ENCODE assay signal across 8 mouse cellular contexts in the genomic region with DNA sequence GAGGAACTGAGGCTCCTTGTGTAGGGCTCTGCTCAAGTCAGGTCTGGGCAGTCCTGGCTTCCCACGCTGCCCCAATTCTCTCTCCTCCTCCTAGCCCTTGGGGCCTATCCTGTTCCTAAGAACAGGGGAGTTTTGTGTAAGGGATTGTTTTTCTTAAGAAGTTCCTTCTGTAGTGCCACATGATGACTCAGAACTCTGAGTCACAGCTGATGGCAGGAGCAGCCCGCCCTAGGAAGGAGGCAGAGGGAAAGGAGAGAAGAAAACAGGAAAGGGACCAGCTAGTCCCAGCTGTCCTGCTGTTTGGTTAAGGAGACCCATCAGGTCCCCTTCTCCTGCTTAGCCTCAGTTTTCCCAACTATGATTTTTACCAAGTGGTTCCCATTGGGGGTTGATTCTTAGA. TPM values are rescaled to one million over a fixed set of nuclear protein-coding genes. Genes with fewer than 3 reads are reported as not detected.
DNase-seq lines count a peak whose midpoint lies in the region; ATAC-seq and TF ChIP-seq lines count a peak whose summit lies in the region.

No protein-coding gene starts in this region.

- no peaks in the 10 kb centered on the region for H3K27me3 ChIP-seq in kidney, adult 2 months (replicated peaks; ENCODE audit: control insufficient read depth, insufficient read depth, low read length)
- H3K27me3 ChIP-seq in lung, postnatal 0 days (replicated peaks; ENCODE audit: insufficient read depth, low read length), result no peaks in the 10 kb centered on the region
- no peaks in the 10 kb centered on the region for H3K27me3 ChIP-seq in midbrain, embryonic 11.5 days (ENCODE audit: control insufficient read depth, insufficient read depth, low read length)

- peak; percentile 38 for ATAC-seq in granulocyte monocyte progenitor cell, adult 5-6 weeks (replicated peaks; ENCODE audit: poor library complexity, severe bottlenecking)
- ATAC-seq in lung, postnatal 0 days, result peak; percentile 36
- no peak for ATAC-seq in midbrain, embryonic 11.5 days (ENCODE audit: low FRiP score)

- peaks cover 26% of the 10 kb centered on the region for H3K4me1 ChIP-seq in kidney, adult 2 months (ENCODE audit: control insufficient read depth, insufficient read depth, low read length)
- peaks cover 30% of the 10 kb centered on the region; the same call in 1 of the 2 replicates for H3K4me1 ChIP-seq in lung, postnatal 0 days (ENCODE audit: insufficient read depth, low read depth, low read length)
- H3K4me1 ChIP-seq in midbrain, embryonic 11.5 days (ENCODE audit: control insufficient read depth, insufficient read depth, low read length), result no peaks in the 10 kb centered on the region; the same call in 1 of the 2 replicates

- no peaks in the 10 kb centered on the region for H3K9me3 ChIP-seq in lung, postnatal 0 days (ENCODE audit: low read length)
- H3K9me3 ChIP-seq in midbrain, embryonic 11.5 days (ENCODE audit: control insufficient read depth, low read length), result no peaks in the 10 kb centered on the region

- DNase-seq in kidney, adult 2 months, result peak; percentile 17
- no peak for DNase-seq in kidney, postnatal 14 days
- DNase-seq in MN1 (ENCODE audit: low spot score), result peak; percentile 69
- peak; percentile 95 for DNase-seq in lung, postnatal 0 days (ENCODE audit: low spot score)
- no peak for DNase-seq in spleen, postnatal 4 days (ENCODE audit: low spot score in 2 of 2)
- DNase-seq in midbrain, embryonic 11.5 days (ENCODE audit: low spot score, missing footprints), result no peak
- no peak for DNase-seq in cerebellum, adult 11-12 months

- H3K36me3 ChIP-seq in kidney, adult 2 months (ENCODE audit: control insufficient read depth, insufficient read depth, low read length), result no peaks in the 10 kb centered on the region
- H3K36me3 ChIP-seq in lung, postnatal 0 days (ENCODE audit: insufficient read depth, low read length), result no peaks in the 10 kb centered on the region
- no peaks in the 10 kb centered on the region for H3K36me3 ChIP-seq in midbrain, embryonic 11.5 days (ENCODE audit: control insufficient read depth, insufficient read depth, low read length)

- TF ChIP-seq CTCF in kidney, adult 2 months (conservative IDR thresholded peaks at IDR 0.05; ENCODE audit: insufficient read depth, insufficient read length, low read depth, low read length), result no peak
- TF ChIP-seq CTCF in lung, postnatal 0 days (IDR thresholded peaks at IDR 0.05), result no peak

- H3K27ac ChIP-seq in kidney, adult 2 months (ENCODE audit: insufficient read depth, low read depth, low read length), result peak overlapping the region; percentile 40; the same call in 1 of the 2 replicates
- peak overlapping the region; percentile 81 for H3K27ac ChIP-seq in lung, postnatal 0 days (ENCODE audit: low read length)
- H3K27ac ChIP-seq in midbrain, embryonic 11.5 days (ENCODE audit: low read depth, low read length), result no peak overlapping the region

- H3K4me2 ChIP-seq in lung, postnatal 0 days (replicated peaks; ENCODE audit: low read depth, low read length), result no peak overlapping the region
- no peak overlapping the region for H3K4me2 ChIP-seq in midbrain, embryonic 11.5 days

- H3K9ac ChIP-seq in lung, postnatal 0 days (replicated peaks; ENCODE audit: low read depth), result no peak overlapping the region
- no peak overlapping the region for H3K9ac ChIP-seq in midbrain, embryonic 11.5 days (ENCODE audit: low read length)

- TF ChIP-seq POLR2A in kidney, adult 2 months (IDR thresholded peaks at IDR 0.05; ENCODE audit: low read depth, low read length), result no peak

- H3K4me3 ChIP-seq in kidney, adult 2 months (ENCODE audit: insufficient read depth, low read depth, low read length), result no peak overlapping the region
- H3K4me3 ChIP-seq in lung, postnatal 0 days (ENCODE audit: low read depth, low read length), result no peak overlapping the region
- no peak overlapping the region for H3K4me3 ChIP-seq in midbrain, embryonic 11.5 days (ENCODE audit: low read depth, low read length)

- TF ChIP-seq EP300 in lung, postnatal 0 days (IDR thresholded peaks at IDR 0.05), result peak; percentile 76

- 62% methylated on average over 2 of the region's 2 CpGs for WGBS in kidney, adult 2 months
- WGBS in lung, postnatal 0 days, result 9% methylated on average over 2 of the region's 2 CpGs
- WGBS in midbrain, embryonic 11.5 days, result 60% methylated on average over 1 of the region's 2 CpGs

RNA-seq across cellular contexts. Expression of gene Gsn, which starts 15.6 kb away (rescaled TPM):
- polyA plus RNA-seq in kidney, adult 2 months (2012; rRNA removed), result 269 and 357 TPM in 2 replicates
- total RNA-seq in granulocyte monocyte progenitor cell, adult 5-6 weeks (2014; fragmentation: Nextera tagmentation), result 3.7 and 7.8 TPM in 2 replicates
- 8.4 and 10.0 TPM in 2 replicates for total RNA-seq in granulocyte monocyte progenitor cell, adult 5-6 weeks (2017)
- 956 and 1,007 TPM in 2 replicates for polyA plus RNA-seq in lung, postnatal 0 days (2015; fragmentation: Nextera tagmentation; extraction: Ambion mirVana)
- polyA plus RNA-seq in midbrain, embryonic 11.5 days (2014; fragmentation: Nextera tagmentation; extraction: Ambion mirVana), result 27.9 and 29.9 TPM in 2 replicates

Comparison
In these comparisons a context has a peak if more than half of its experiments do, and no peak if none do; other contexts are left out.
1. DNase-seq: peak in kidney, adult 2 months (single experiment), MN1 (single experiment) and lung, postnatal 0 days (single experiment); none in kidney, postnatal 14 days (single experiment), spleen, postnatal 4 days (0 of 2), midbrain, embryonic 11.5 days (single experiment) and cerebellum, adult 11-12 months (single experiment).